Mouse (Mus musculus): ENCODE results near the gene Ercc4. TPM values are rescaled to one million over a fixed set of nuclear protein-coding genes. Genes with fewer than 3 reads are reported as not detected.

The Ercc4 gene
- polyA plus RNA-seq, 1 experiment from 2014 or later, result 18.6 TPM

DNA sequence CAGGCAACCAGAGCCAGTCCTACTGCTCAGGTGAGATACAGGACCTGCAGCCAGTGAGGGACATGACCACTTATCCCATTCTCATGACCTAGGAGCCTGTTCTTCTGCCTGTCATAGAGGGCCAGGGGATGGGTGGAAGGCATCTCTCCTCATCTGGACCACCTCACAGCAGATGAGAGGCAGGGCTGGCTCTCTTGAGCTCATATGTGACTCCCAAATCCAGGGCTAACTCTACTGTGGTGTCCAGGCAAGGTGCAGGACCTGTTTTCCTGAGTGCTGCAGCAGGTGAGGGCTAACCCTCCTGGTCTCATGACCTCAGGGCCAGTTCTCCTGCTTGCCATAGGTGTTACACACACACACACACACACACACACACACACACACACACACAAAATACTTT lies 44.9 kb downstream of the Ercc4 start:
- H3K9me3 ChIP-seq (ENCODE audit: control insufficient read depth, low read length), result no peaks in the 10 kb centered on the region
- no peaks in the 10 kb centered on the region for H3K27me3 ChIP-seq (ENCODE audit: control insufficient read depth, insufficient read depth, low read length)
- no peak overlapping the region for H3K9ac ChIP-seq (replicated peaks; ENCODE audit: low read length)
- H3K4me2 ChIP-seq (ENCODE audit: low read length), result no peak overlapping the region
- H3K4me3 ChIP-seq (replicated peaks; ENCODE audit: low read depth, low read length), result no peak overlapping the region
- peaks cover 6% of the 10 kb centered on the region for H3K36me3 ChIP-seq (ENCODE audit: control insufficient read depth, insufficient read depth, low read length)
- DNase-seq (no peak), ATAC-seq (ENCODE audit: low FRiP score, low TSS enrichment) (no peak)
- H3K4me1 ChIP-seq (ENCODE audit: control insufficient read depth, insufficient read depth, low read length), result no peaks in the 10 kb centered on the region
- no peak overlapping the region for H3K27ac ChIP-seq (replicated peaks; ENCODE audit: low read depth, low read length)

DNA sequence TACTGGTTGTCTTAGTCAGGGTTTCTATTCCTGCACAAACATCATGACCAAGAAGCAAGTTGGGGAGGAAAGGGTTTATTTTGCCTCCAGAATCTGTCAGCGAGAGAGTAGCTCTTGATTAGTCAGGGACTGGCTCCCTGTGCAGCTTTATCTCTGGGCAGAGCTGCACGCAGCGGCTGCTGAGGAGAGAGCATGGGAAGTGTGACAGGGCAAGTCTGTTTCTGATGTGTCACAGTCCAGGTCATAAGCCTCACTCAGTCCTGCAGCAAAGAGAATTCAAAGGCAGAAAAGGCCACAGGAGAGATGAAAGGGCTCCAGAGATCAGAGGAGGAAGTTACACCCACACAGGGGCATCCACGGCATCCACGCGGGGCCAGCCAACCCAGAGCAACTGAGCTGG lies 47.8 kb downstream of the Ercc4 start:
- DNase-seq (no peak), ATAC-seq (ENCODE audit: low FRiP score, low TSS enrichment) (no peak)
- no peaks in the 10 kb centered on the region for H3K9me3 ChIP-seq (ENCODE audit: control insufficient read depth, low read length)

DNA sequence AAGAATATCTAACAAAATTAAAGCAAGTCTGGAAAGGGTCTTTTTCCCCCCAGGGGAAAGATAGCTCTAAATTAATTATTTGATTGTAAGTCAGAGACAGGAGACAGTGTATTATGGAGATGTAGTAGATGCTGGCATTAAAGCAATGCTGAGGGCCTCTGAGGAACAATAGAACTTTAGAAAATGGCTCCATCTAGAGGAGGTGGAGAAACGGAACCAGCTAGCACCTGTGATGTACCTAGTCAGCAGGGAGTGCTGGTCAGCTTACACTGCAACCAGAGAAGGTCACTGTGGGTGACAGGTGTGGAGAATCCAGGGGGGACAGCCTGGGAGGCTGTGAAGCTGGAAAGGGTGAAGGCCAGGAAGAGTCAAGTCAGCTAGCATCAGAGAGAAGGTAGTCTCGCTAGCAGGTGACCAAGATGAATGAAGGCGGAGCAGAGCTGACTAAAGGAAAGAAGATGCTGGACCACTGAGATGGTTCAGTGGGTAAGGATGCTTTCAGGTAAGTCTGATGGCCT lies 48.7 kb downstream of the Ercc4 start:
- H3K27me3 ChIP-seq (ENCODE audit: control insufficient read depth, insufficient read depth, low read length), result no peaks in the 10 kb centered on the region
- H3K27ac ChIP-seq (replicated peaks; ENCODE audit: low read depth, low read length), result no peak overlapping the region
- no peak overlapping the region for H3K4me2 ChIP-seq (ENCODE audit: low read length)
- H3K36me3 ChIP-seq (ENCODE audit: control insufficient read depth, insufficient read depth, low read length), result no peaks in the 10 kb centered on the region
- no peaks in the 10 kb centered on the region for H3K4me1 ChIP-seq (ENCODE audit: control insufficient read depth, insufficient read depth, low read length)
- DNase-seq, result no peak
- 64% methylated on average over 3 of the region's 3 CpGs for WGBS
- no peak for ATAC-seq (ENCODE audit: low FRiP score, low TSS enrichment)
- no peak overlapping the region for H3K4me3 ChIP-seq (replicated peaks; ENCODE audit: low read depth, low read length)
- no peaks in the 10 kb centered on the region for H3K9me3 ChIP-seq (ENCODE audit: control insufficient read depth, low read length)
- no peak overlapping the region for H3K9ac ChIP-seq (replicated peaks; ENCODE audit: low read length)

More for the DNA sequence above, 47.8 kb downstream of the Ercc4 start:
- Histone ChIP-seq H3K27me3 (ENCODE audit: control insufficient read depth, insufficient read depth, low read length) (no peaks in the 10 kb centered on the region), H3K36me3 (ENCODE audit: control insufficient read depth, insufficient read depth, low read length) (no peaks in the 10 kb centered on the region), H3K4me1 (ENCODE audit: control insufficient read depth, insufficient read depth, low read length) (no peaks in the 10 kb centered on the region), H3K4me2 (ENCODE audit: low read length) (no peak overlapping the region), H3K4me3 (replicated peaks; ENCODE audit: low read depth, low read length) (no peak overlapping the region), H3K9ac (replicated peaks; ENCODE audit: low read length) (no peak overlapping the region), H3K27ac (replicated peaks; ENCODE audit: low read depth, low read length) (no peak overlapping the region)
- 41% methylated on average over 6 of the region's 6 CpGs for WGBS

DNA sequence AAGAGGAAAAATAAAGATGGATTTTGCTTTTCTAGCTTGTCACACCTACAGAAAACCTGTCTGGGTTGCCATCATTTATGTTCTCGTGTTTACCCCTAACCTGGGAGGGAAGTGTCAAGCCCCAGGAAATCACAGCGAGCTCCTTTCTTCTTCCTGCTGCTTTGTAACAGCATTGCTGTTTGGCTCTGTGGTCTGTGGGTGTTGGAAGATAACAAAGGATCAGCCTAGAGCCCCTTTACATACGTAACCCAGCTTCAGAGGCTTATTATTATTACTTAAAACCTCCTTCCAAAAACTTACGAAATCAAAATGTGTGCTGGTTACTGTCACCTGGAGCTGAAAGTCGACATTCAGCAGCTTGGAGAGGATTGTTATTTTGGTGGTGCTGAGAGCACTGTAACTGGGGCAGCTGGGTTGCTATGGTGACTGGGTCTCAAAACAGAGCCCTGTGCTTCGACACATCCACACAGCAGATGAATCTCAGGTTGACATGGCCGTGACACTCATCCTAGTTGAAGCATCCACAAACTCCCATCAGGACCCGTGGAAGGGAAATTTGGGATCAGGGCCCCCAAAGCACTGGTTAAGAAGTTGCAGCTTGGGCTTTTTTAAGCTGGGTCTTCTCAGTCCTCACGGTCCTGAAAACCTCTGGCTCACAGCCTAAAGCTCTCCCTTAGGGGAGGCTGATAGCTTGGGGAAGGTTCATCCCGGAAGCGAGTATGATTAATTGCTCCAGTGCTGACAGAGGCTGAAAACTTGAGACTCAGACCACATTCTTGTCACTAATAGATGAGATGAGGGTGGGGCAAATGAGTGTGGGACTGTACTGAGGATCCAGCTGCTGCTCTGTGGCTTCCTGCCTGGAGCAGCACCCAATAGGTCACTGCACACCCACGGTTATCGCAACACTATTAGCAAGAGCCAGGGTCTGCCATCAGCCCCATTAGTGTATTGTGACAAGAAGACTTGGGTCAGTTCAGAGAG lies 49.7 kb downstream of the Ercc4 start:
- H3K27me3 ChIP-seq (ENCODE audit: control insufficient read depth, insufficient read depth, low read length), result no peaks in the 10 kb centered on the region
- no peaks in the 10 kb centered on the region for H3K9me3 ChIP-seq (ENCODE audit: control insufficient read depth, low read length)
- ATAC-seq (ENCODE audit: low FRiP score, low TSS enrichment) (peak; percentile 16; the same call in 1 of the 2 replicates), DNase-seq (peak; percentile 54)
- H3K36me3 ChIP-seq (ENCODE audit: control insufficient read depth, insufficient read depth, low read length), result no peaks in the 10 kb centered on the region
- 52% methylated on average over 13 of the region's 13 CpGs for WGBS
- H3K4me1 ChIP-seq (ENCODE audit: control insufficient read depth, insufficient read depth, low read length), result no peaks in the 10 kb centered on the region
- no peak overlapping the region for H3K27ac ChIP-seq (replicated peaks; ENCODE audit: low read depth, low read length)
- no peak overlapping the region for H3K9ac ChIP-seq (replicated peaks; ENCODE audit: low read length)
- H3K4me3 ChIP-seq (replicated peaks; ENCODE audit: low read depth, low read length), result no peak overlapping the region
- H3K4me2 ChIP-seq (ENCODE audit: low read length), result peak overlapping the region; percentile 2; the same call in 1 of the 2 replicates

DNA sequence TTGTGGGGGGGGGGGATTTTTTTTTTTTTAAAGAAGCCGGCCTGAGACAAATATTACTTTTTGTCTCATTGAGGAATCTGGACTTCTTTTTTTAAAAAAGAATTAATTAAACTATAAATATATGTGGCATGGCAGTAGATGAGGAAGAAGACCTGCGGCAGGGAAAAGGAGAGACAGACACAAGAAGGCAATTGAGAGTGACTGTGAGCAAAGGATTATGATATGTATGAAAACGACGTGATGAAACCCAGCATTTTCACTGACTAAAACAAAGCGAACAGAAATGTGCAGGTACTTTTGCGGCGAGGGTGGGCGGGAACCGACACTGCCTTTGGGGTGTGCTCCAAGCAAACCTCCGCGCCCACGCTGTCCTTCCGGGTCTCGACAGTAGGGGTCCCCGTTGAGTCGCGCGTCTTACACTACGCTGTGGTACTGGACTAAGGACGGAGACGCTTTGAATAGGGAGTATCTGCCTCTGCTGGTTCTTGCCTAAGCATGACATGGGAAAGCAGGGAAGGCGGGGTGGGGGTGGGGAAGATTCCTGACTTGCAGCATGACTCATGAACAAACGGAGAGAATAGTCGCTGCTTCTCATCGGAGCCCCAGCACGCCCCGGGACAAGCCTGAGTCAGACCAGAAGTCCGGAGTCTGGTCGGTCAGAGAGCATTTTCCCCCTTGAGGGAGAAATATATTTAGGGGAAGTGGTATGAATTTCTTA lies 50.6 kb downstream of the Ercc4 start:
- Histone ChIP-seq H3K36me3 (ENCODE audit: control insufficient read depth, insufficient read depth, low read length) (no peaks in the 10 kb centered on the region), H3K27ac (replicated peaks; ENCODE audit: low read depth, low read length) (no peak overlapping the region), H3K4me1 (ENCODE audit: control insufficient read depth, insufficient read depth, low read length) (no peaks in the 10 kb centered on the region), H3K4me2 (ENCODE audit: low read length) (peak overlapping the region; percentile 63), H3K9ac (replicated peaks; ENCODE audit: low read length) (peak overlapping the region; percentile 34; the same call in 1 of the 2 replicates), H3K4me3 (replicated peaks; ENCODE audit: low read depth, low read length) (peak overlapping the region; percentile 28), H3K9me3 (ENCODE audit: control insufficient read depth, low read length) (no peaks in the 10 kb centered on the region), H3K27me3 (ENCODE audit: control insufficient read depth, insufficient read depth, low read length) (no peaks in the 10 kb centered on the region)
- 7% methylated on average over 29 of the region's 29 CpGs for WGBS
- DNase-seq, result peak; percentile 95
- peak; percentile 94 for ATAC-seq (ENCODE audit: low FRiP score, low TSS enrichment)

DNA sequence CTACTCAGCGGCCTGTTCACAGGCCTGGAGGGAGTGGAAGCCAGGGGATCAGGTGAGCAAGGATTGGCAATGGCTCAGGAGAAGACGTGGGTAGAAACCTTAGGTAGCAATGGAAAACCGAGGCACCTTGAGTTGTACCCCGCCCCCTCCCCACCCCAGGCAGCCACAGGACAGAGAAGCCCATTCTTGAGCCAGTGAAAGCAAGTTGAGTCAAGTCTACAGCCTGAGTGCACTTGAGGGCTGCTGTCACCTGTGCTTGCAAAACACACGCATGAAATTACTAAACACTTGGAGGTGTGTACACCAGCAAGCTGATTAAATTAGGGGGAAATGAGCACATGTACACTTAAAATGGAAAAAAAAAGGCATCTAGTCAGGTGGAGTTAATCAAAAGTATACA lies 52.0 kb downstream of the Ercc4 start:
- Histone ChIP-seq H3K27me3 (ENCODE audit: control insufficient read depth, insufficient read depth, low read length) (no peaks in the 10 kb centered on the region), H3K9ac (replicated peaks; ENCODE audit: low read length) (no peak overlapping the region), H3K27ac (replicated peaks; ENCODE audit: low read depth, low read length) (no peak overlapping the region), H3K4me3 (replicated peaks; ENCODE audit: low read depth, low read length) (no peak overlapping the region), H3K36me3 (ENCODE audit: control insufficient read depth, insufficient read depth, low read length) (no peaks in the 10 kb centered on the region), H3K4me1 (ENCODE audit: control insufficient read depth, insufficient read depth, low read length) (no peaks in the 10 kb centered on the region), H3K9me3 (ENCODE audit: control insufficient read depth, low read length) (no peaks in the 10 kb centered on the region), H3K4me2 (ENCODE audit: low read length) (no peak overlapping the region)
- DNase-seq (no peak), ATAC-seq (ENCODE audit: low FRiP score, low TSS enrichment) (no peak)
- 77% methylated on average over 5 of the region's 5 CpGs for WGBS

DNA sequence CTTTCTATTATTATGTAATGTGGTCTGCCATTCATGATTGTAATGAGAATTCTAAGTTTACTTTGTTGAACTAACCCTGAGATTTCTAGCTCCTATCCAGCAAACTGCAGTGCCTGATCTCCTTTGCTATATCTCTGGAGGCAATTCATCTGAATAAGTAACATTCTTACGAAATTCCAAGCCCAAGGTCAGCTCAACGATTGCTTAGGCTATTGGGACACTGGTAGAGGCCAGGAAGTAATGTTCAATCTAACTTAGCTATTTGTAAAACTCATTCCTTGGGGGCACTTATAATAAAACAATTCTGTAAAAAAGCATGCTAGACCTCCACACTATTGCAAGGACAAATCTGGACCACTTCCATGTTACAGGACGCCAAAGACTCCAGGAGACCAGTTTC lies 58.2 kb downstream of the Ercc4 start:
- Histone ChIP-seq H3K9me3 (ENCODE audit: control insufficient read depth, low read length) (peaks cover 7% of the 10 kb centered on the region; the same call in 1 of the 2 replicates), H3K36me3 (ENCODE audit: control insufficient read depth, insufficient read depth, low read length) (no peaks in the 10 kb centered on the region), H3K27me3 (ENCODE audit: control insufficient read depth, insufficient read depth, low read length) (no peaks in the 10 kb centered on the region), H3K4me1 (ENCODE audit: control insufficient read depth, insufficient read depth, low read length) (no peaks in the 10 kb centered on the region), H3K4me3 (replicated peaks; ENCODE audit: low read depth, low read length) (no peak overlapping the region), H3K27ac (replicated peaks; ENCODE audit: low read depth, low read length) (no peak overlapping the region), H3K4me2 (ENCODE audit: low read length) (no peak overlapping the region), H3K9ac (replicated peaks; ENCODE audit: low read length) (no peak overlapping the region)
- WGBS, result 83% methylated on average over 3 of the region's 3 CpGs
- no peak for DNase-seq
- ATAC-seq (ENCODE audit: low FRiP score, low TSS enrichment), result no peak

DNA sequence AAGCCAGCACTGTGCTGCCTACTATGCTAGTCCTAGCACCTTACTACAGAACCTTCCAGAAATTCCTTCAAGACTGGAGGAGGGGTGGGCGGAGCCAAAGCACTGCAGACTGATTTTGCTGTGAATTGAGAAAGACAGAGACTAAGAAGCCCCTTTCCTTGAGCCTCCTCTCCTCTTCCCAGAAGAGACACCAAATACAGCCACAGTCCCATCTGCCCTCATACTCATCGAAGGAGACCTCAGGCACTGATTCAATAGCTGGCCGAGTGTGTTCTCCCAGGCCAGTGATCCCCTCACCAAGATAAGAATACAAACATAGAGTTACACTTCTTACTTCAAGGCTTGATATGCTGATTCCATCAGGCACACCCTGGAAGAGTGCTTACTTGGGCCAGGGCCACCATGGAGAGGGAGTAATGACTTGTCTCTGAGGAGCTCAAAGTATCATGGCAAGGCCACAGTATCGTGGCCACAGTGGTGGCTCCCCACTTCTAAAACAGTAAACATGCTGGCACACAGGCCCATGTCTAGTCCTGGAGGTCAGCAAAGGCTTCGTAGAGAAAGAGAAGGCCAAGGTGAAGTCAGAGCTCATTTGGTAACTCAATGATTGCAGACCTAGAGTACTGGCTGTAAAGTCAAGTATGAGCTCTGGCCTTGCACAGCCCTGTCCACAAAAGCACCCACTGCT lies 63.7 kb downstream of the Ercc4 start:
- no peak overlapping the region for H3K9ac ChIP-seq (replicated peaks; ENCODE audit: low read length)
- H3K27ac ChIP-seq (replicated peaks; ENCODE audit: low read depth, low read length), result no peak overlapping the region
- H3K36me3 ChIP-seq (ENCODE audit: control insufficient read depth, insufficient read depth, low read length), result no peaks in the 10 kb centered on the region
- H3K27me3 ChIP-seq (ENCODE audit: control insufficient read depth, insufficient read depth, low read length), result no peaks in the 10 kb centered on the region
- no peak overlapping the region for H3K4me2 ChIP-seq (ENCODE audit: low read length)
- no peak for DNase-seq
- no peaks in the 10 kb centered on the region for H3K9me3 ChIP-seq (ENCODE audit: control insufficient read depth, low read length)
- no peaks in the 10 kb centered on the region for H3K4me1 ChIP-seq (ENCODE audit: control insufficient read depth, insufficient read depth, low read length)
- 98% methylated on average over 5 of the region's 5 CpGs for WGBS
- no peak for ATAC-seq (ENCODE audit: low FRiP score, low TSS enrichment)
- no peak overlapping the region for H3K4me3 ChIP-seq (replicated peaks; ENCODE audit: low read depth, low read length)

Data from midbrain, embryonic 14.5 days (tissue).